Mouse (Mus musculus): ENCODE measurements at regions not wholly inside any gene's neighbourhood (a gene's known extent, or its start where the extent isn't known, plus 50 kb on each side); places are given as distances from the start of the nearest gene placed in this dataset.

DNA sequence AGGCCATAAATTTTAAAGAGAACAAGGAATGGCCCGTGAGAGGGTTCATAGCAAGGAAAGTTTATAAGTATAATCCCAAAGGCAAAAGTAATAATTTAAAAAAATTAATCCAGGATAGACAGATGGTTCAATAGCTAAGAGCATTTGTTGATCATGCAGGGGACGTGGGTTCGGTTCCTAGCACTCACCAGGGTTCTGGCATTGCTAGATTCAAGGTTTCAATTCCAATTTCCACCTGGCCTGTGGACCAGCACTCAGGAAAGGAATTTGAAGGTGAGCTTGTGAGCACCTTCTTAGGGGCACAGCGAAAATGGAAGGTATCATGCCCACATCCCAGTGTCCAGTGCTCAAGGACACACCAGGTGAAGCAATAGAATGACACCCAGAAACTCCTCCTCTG lies 278.2 kb downstream of the Cbln4 start:
- no peak for TF ChIP-seq POLR2A (IDR thresholded peaks at IDR 0.05; ENCODE audit: insufficient read depth, low read length)
- TF ChIP-seq CTCF (IDR thresholded peaks at IDR 0.05; ENCODE audit: low read depth, low read length), result no peak

All from ES-Bruce4 (cell line).